Mouse (Mus musculus) kidney, postnatal 36 days (tissue): ENCODE results near the gene Isoc2b.

Experiments
- DNase-seq, 2 experiments: peaks; one replicate each; pipeline ENCODE4 v3.0.0; 2021 to 2022; ENCODE audit warnings: mixed read lengths in 2 of 2

Gene Isoc2b

DNA sequence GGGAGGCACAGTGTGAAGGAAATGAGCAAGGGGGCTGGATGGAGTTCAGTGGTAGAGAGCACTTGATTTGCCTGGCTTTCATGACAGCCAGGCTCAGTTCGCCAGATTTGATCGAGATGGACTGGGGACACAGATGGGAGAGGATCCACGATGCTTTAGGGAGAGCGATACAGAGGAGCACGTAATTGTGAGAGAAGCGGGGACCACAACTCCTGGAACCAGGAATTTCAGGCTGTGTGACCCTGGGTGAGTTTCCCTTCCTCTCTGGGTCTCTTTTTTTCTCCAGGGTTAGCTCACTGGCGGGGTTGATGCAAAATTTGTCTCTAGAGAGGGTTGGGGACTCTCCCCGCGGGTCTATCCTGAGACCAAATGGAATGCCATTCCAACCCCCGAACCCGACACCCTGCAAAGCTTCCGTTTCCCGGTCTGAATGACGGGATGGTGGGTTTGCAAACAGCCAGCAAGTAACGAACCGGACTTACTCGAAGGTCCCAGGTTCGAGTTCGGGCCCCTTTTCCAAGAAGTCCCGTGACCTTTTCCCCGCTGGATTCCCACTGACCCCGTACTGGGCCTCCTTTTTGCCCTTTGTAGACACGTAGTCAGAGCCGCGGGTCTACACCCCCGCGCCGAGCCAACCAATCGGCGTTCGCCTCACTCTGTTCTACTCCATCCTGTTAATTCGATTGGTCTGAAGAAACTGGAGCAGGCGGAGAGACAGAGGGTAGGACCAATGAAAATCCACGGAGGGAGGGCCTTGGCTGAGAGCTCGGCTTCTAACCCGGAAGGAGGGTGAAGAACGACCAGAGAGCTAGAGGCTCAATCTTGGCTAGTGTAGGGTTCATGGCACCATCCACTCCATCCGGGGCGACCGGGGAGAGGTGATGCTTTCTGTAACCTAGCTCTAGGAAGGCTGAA lies 4.2 kb downstream of the Isoc2b start:
- peak; percentile 97 to 98 for DNase-seq

DNA sequence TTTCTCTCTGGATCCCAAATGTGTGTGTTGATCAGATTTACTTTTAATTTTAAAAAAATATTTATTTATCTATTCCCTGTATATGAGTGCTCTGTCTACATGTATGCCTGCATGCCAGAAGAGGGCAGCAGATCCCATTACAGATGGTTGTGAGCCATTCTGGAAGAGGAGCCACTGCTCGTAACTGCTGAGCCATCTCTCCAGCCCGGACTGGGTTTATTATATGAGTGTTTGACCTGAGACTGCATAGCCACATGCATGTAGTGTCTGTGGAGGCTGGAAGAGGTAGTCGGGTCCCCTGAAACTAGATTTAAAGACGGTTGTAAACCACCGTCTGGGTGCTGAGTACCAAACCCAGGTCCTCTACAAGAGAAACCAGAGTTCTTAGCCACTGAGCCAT lies 5.0 kb downstream of the Isoc2b start:
- peak; percentile 74 to 77 for DNase-seq

DNA sequence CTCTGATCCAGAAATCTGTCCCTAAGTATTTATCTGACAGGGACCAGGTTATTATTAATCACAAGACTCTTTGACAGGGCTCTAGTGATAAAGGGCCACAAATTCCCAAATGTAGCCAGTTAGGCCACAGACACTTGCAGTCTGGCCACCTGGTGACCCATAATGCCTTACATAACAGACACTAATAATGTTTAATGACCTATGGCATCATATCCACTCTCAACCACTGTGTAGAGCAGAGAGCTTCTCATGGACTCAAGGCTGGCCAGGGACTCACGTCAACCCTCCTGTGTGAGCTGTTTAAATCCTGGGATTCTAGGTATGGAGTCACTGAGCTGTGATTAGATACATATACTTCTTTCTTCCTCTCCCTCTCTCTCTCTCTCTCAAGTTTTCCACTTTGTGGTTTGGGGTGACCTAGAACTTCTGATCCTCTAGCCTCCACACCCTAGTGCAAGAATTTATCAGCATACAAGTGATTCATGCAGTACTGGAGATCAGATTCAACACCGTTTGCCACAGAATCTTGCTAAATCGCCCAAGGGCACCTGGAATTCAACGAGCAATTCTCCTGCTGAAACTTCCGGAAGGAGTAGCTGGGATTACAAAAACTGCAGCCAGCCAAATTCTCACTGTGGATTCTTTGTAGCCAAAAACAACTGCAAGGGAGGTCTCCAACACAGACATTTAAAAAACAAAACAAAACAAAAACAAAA lies 5.8 kb downstream of the Isoc2b start:
- no peak for DNase-seq

DNA sequence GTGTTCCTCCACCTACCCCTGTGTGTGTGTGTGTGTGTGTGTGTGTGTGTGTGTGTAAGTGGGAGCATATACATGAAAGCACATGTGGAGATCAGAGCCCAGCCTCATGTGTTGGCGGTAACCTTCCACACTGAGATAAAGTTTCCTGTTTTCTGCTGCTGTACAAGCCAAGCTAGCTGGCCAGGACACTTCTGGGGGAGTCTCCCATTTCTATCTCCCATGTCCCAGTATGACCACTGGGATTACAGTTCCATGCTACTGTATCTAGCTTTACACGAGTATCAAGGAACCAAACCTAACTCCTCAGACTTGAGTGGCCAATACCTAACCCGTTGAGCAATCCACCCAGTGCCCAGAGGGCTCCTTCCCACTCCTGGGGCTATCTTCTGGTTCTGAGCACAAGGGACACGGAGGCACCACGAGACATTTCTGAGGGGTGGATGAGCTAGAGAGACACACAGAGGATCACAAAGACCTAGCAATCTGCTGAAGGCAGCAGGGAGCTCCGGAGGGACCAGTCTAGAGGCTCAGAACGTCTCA lies 6.4 kb downstream of the Isoc2b start:
- DNase-seq, result no peak

DNA sequence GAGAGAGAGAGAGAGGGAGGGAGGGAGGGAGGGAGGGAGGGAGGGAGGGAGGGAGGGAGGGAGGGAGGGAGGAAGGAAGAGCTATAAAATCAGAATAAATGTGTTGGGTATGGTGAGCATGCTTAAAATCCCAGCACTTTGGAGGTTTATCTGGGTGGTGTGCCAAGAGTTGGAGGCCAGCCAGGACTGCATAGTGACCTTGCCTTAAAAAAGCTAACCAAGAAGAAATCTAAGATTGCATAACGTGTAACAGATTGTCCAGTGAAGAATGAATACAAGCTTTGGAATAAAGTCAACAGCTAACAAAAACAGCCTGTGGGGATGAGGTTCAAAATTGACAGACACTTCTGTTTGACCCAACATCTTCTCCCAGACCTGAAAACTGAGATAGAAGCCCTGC lies 7.0 kb downstream of the Isoc2b start:
- DNase-seq, result peak; percentile 93 to 94

DNA sequence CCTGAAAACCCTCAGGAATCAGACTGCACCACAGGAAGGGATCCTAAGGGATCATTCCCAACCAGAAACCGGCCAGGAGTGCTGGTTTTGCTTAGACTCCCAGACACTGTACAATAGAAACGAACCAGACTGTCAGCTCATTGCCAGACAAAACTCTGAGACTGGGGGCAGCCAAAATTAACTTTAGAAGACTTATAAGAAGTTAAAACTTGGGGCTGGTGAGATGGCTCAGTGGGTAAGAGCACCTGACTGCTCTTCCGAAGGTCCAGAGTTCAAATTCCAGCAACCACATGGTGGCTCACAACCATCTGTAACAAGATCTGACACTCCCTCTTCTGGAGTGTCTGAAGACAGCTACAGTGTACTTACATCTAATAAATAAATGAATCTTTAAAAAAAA lies 9.1 kb downstream of the Isoc2b start:
- DNase-seq, result peak; percentile 36 to 60

DNA sequence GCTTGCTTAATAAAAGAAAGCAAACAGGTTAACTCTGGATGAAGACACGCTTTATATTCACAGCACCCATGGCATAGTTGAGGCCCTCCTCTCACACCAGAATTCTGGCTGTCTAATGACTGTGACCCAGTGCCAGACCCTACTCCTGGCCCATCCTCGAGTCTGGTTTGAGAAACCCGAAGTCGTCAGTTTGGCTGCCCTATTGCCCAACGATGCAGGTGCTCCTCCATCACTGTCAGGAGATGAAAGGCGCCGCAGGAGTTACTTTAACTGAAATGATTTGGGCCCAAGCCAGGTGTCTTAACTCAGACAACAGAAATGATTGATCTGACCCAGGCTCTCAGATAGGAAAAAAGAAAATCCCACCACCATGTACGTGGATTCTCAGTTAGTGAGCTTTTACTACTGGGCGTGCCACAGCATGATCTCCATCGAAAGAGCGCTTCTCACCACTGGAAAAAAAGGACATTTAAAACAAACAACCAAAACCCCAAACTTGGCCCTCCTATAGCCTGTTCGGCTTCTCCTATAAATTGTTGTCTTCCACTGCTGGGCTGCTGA lies 10.6 kb downstream of the Isoc2b start:
- no peak for DNase-seq

DNA sequence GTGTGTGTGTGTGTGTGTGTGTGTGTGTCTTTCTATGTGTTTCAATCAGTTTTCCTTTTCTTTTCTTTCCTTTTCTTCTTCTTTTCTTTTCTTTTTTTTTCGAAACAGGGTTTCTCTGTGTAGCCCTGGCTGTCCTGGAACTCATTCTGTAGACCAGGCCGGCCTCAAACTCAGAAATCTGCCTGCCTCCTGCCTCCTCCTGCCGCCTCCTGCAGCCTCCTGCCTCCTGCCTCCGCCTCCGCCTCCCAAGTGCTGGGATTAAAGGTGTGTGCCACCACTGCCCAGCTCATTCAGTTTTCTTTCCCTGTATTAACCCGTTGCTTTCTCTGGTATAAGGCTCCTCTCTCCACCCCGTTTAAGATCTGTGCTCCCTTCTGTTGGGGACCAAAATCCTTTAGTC lies 12.7 kb downstream of the Isoc2b start:
- peak in 1 of 2 experiments; percentile 35 for DNase-seq

DNA sequence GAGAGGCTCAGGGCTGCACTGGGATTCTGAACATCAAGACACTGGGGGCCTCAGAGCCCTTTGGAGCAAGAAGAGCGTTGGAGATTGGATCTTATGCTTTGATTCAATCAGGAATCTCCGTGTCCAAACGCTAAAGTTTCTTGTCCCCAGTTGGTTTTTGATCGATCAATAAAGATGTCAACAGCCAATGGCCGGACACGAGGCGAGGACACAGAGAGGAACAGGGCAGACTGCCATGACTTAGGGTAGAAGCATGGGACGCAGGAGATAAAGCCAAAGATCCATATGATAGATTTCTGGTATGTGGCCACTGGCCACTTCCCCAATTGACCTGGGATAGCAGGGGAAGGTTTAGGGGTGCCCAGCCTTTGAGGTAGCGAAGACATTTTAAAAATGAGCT lies 13.6 kb downstream of the Isoc2b start:
- no peak for DNase-seq

DNA sequence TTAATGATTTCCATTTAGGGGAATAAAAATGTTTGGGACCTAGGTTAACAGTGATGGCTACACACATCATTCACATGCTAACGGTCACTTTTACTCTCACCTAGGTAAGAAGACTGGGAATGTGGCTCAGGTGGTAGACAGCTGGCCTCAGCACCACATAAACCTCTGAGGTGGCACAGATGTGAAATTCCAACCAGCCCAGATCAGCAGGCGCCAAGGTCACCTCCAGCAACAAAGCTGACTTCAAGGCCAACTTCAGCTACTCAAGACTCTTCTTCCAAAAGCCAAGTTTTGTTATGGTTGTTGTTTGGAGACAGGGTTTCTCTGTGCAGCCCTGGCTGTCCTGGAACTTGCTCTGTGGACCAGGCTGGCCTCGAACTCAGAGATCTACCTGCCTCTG lies 16.4 kb downstream of the Isoc2b start:
- DNase-seq, result no peak

DNA sequence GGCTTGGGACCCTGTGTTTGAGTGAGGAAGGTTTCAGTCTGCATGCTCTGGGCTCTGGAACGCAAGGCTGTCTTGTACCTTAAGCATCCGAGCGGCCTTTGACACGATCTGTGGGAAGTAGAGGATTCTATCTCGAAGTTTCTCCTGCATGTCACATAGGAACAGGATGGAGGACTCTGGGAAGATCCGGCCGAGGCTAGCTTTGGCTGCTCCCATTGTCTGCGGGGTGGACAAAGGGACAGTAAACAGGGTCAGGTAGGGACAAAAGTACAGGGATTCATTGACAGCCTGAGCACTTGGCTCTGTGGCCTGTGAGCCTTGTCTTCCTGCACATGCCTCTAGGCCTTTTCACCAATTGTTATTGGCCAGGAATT lies 18.8 kb downstream of the Isoc2b start:
- no peak for DNase-seq

DNA sequence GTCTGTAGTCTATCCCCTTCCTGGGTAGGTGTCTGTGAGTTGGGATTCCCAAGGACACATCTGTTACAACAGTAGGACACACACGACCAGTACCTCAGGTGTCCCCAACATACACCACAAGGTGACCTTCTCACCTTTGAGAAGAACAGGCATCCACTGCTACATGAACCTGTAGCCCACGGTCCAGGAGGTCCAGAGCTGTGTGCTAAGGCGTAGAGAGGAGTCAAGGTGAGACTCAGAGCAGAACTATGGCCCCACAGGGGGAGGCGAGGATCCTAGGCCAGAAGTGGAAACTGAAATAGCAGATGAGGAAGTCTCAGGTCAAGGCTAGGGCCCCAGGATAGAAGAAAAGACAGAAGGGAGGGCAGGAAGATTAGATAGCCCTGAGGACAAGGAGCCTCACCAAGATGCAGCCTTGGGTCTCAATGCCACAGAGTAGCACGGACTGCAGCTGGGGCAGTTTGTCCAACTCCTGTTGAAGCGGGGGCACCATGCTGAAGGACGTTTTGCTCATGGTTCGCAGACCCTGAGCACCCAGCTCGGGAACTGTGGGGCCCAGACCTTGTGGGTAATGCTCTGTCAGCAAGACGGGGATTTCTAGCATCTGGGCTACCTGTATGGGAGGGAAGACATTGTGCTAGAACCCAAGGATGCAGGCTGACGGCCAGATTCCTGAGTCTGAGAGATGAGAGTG lies 19.3 kb downstream of the Isoc2b start:
- DNase-seq, result no peak

DNA sequence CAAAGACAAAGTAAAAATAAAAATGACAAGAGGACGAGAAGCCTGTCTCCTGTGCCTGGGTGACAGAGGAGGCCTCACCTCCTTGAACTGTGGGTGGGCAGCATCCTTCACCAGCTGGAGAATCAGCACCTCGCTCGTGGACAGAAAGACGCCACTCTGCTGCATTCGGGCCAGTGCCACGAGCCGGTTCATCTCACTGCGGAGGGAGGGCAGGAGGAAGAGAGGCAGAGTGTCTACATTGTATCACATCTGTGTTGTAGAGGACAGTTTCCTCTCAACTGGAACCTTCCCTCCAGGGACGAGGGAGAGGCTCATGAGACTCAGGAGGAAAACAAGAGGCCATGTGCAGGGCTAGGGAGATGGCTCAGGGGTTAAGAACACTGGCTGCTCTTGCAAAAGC lies 20.7 kb downstream of the Isoc2b start:
- DNase-seq, result no peak

DNA sequence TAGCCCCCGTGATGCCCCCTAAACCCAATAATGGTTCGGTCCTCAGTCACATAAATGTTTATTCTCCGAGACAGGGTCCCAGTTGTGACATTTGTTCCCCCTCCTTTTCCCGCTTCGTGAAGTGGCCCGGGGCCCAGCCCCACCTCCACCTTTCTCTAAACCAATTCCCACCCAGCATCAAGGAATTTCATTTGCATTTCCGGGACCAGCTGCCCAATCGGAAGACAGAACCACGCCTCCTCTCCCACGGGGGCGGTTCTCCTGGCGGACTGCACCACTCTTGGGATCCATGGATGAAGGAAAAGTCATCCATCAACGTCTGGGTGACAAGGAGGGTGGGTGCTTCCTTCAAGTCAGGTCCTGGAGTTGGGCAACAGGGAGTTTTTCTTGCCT lies 25.1 kb downstream of the Isoc2b start:
- DNase-seq, result peak; percentile 71 to 76

DNA sequence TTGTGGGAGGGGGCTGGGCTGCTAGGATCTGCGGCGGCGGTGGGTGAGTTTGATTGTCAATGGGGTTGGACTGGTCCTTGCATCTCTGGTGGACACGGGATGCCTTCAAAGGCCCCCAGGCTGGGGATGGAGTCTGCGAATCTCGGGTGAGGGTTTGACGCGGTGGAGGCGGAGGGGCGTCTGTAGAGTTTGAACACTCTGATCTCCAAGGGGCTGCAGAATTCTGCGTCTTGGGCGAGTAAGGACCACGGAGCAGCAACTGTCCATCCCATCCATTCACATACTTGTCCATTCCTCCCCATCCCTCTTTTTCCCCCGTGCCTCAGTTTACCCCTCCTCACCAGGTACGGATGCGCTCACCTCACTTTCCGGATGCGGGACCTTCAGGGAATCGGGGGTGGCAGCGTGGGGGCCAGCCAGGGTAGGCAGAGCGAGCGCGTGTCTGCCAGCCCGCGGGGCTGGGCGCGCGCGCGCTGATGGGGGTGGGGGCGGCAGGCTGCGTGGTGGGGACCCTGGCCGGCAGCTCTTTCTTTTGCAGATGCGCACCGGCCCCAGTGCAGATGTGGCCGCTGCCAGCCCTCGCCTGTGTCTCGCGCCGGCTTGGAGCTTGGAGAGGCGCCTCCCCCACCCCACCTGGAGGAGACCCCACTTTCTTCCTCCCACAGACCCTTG lies 25.7 kb downstream of the Isoc2b start, which contains the start of gene Shisa7:
Gene Shisa7 (minus strand): TSS at position 452 of the 672 bp plus-strand sequence.
- no peak for DNase-seq

DNA sequence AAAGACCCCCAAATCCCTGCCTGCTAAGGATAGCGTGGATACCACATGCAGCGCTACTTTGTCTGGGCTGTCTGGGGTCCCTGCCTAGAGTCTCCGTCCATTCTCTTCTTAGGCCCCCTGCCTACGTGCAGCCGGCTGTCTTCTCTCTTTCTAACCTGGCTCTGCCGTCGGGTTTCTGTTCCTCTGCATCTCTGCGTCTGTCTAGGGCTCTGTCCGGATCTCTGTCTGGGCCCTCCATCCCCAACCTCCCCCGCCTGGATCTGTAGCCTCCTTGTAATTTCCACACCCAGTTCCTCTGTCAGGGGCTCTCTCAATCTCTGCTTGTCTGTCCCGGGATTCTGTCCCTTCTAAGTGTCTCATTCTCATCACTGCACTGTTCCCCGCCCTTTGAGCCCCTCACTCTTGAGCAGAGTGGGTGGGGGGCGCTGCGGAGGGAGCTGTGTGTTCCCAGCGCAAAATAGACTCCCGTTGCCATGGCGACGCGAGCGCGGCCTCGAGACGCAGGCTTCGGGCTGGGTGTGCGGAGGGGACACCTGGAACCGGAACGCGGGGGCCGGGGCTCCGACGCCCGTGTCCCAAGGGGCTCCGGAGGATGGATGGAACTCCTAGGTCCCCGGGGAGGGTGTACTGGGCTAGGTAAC lies 26.3 kb downstream of the Isoc2b start:
- peak in 1 of 2 experiments; percentile 18 for DNase-seq

DNA sequence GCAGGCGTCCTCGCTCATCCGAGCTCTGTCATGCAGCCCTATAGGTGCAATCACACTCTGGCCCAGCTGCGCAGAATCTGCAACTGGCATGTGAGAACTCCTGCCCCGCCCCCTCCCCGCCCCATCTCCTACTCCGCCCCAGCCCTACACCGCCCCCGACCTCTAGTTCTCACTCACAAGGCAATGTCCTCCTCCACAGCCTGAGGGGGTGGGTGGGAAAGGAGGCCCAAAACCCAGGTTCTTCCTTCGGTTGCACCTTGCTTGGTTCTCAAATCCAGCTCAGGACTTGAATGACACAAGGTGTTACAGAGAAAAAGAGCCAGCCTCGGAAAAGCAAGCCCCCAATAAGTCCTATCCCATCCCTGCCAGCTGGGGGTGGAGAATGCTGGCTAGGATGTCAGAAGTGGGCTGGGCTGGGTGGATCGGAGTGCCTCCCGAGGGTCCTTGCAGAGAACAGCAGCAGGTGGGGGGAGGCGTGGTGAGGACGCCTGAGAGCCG lies 27.4 kb downstream of the Isoc2b start:
- DNase-seq, result peak in 1 of 2 experiments; percentile 42

DNA sequence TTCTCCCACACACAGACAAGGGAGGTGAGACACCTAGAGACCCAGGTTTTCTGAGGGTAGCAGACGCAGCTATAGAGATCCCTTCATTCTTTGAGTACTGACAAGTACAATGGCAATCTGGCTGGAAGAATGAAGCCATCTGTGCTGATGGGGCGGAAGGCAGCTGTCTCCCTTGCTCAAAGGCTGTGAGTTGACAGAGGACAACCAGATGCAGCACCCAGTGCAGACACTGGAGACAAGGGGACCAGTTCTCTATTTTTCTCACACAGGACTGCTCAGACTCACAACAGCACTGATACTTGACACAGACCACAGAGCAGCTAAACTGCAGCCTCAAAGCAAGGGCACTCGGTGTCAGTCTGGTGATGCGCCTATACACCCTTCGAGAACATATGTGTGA lies 28.0 kb downstream of the Isoc2b start:
- DNase-seq, result no peak

DNA sequence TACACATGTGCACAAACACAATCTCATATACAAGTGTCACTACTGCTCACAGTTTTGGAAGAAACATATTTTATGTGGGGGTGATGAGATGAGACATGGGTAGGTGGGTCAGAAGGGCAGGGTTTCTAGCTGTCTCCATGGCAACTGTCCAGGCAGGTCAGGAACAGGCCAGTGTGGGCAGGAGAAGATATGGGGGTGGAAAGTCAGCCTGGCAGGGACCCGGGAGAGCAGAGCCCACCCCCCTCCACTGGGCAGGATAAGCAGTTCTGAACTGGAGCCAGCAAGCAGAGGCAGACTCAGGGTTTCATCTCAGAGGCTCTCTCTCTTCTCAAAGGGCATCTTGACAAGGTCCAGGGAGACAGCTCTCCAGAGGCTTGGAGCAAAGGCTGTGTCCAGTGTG lies 32.4 kb downstream of the Isoc2b start:
- no peak for DNase-seq

DNA sequence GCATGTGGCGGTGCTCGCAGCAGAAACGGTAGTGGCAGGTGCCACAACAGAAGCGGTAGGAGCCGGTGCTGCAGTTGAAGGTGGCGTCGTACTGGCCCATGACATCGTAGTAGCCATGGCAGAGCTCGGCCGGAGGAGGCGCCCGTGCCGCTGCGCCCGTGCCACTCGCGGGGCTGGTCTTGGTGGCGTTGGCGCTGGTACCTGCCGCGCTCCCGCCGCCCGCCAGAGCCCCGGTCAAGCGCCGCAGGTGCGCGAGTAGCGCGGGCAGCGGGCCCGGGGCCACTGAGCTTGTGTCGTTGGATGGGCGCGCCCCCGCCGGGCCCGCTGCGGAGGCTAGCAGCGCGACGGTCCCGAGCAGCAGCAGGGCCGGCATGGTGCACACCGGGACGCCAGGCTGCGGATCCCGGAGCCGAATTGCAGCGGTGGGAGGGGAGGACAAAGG lies 33.7 kb downstream of the Isoc2b start:
- DNase-seq, result peak; percentile 82 to 86

DNA sequence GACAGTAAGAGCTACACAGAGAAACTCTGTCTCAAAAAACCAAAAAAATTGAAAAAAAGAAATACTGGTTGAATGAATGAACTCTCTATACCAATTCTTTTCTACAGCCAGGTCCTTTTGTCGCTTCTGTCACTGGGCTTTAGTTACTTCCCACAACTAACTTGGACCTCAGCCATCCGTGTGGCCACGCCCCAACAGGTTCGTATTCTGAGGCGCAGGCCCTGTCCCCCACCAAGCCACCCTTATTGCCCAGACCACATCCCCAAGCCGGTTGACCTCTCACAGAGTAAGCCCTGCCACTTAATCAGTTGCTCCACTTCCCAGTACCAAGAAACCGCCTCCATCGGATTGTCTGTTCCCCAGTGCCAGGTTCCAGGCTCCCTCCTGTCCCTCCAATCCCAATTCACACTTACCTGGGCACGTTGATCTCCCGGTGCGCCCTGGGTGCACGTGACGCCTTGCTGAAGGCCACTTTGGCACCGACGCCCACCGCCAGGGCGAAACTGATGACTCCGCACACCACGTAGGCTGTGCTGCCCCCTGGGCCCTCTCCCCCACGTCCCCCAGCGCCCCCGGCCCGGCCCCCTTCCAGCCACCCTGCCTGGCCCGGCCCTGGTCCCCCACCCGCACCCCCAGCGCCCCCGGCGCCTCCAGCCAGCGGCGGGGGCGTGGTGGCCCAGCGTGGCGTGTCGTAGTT lies 34.3 kb downstream of the Isoc2b start:
- DNase-seq, result peak in 1 of 2 experiments; percentile 51
